In genomic region chr10:95585554-95585953, GRCm38 (mm10) we compare ENCODE assay signal across 12 mouse cellular contexts.
"Had no signal": no experiment of that assay in that cellular context is flagged by ENCODE, and none has a peak within 500 bp of the region (broad histone marks: within the 10 kb centered on the region; RNA-seq: fewer than 3 reads in every experiment).

No protein-coding gene starts in this region.

- DNase-seq: left cerebral cortex, postnatal 4 days; liver; liver, embryonic 13.5 days; liver, postnatal 0 days; lung, adult 18-20 months; lung, adult 2 months; lung, embryonic 14.5 days; lung, postnatal 10 days; lung, postnatal 14 days; lung, postnatal 36 days; lung, postnatal 4 days; midbrain, embryonic 14.5 days had no signal
